Mouse (Mus musculus) cerebellum, adult 8-10 months (tissue): ENCODE results near the gene Ankrd11.
"Not testable (repeated sequence)": the region's sequence is repeated elsewhere in the genome, so short reads cannot be mapped to it uniquely, and the experiment has no call there.

ENCODE experiments used
- DNase-seq: peaks from one replicate; pipeline ENCODE4 v3.0.0; 2022

Gene Ankrd11

GRCm38 (mm10) chr8:123042158-123042973 lies at the start of gene Ankrd11:
Gene Ankrd11 (minus strand): TSS chr8:123042277.
- peak; percentile 100 for DNase-seq

- no peak for DNase-seq
Observed at GRCm38 (mm10) chr8:123087289-123087688, 45.2 kb upstream of the Ankrd11 start.

- DNase-seq = no peak
Observed at GRCm38 (mm10) chr8:123083610-123084009, 41.5 kb upstream of the Ankrd11 start.

GRCm38 (mm10) chr8:123082993-123083392 lies 40.9 kb upstream of the Ankrd11 start:
- no peak for DNase-seq

GRCm38 (mm10) chr8:123077213-123077612 lies 35.1 kb upstream of the Ankrd11 start:
- DNase-seq = no peak

- DNase-seq = no peak
Observed at GRCm38 (mm10) chr8:123071176-123071575, 29.1 kb upstream of the Ankrd11 start.

GRCm38 (mm10) chr8:123066101-123066683 lies 24.1 kb upstream of the Ankrd11 start:
- DNase-seq = no peak

- peak; percentile 93 for DNase-seq
Observed at GRCm38 (mm10) chr8:123065214-123066100, 23.4 kb upstream of the Ankrd11 start.

- no peak for DNase-seq
Observed at GRCm38 (mm10) chr8:123064809-123065213, 22.7 kb upstream of the Ankrd11 start.

- DNase-seq = no peak
Observed at GRCm38 (mm10) chr8:123064072-123064471, 22.0 kb upstream of the Ankrd11 start.

GRCm38 (mm10) chr8:123062721-123063120 lies 20.6 kb upstream of the Ankrd11 start, which contains the start of gene Spg7:
Gene Spg7 (plus strand): TSS chr8:123062942.
- DNase-seq = no peak

- DNase-seq = no peak
Observed at GRCm38 (mm10) chr8:123051458-123051857, 9.4 kb upstream of the Ankrd11 start.

- no peak for DNase-seq
Observed at GRCm38 (mm10) chr8:123048402-123048801, 6.3 kb upstream of the Ankrd11 start.

- no peak for DNase-seq
Observed at GRCm38 (mm10) chr8:123047827-123048226, 5.8 kb upstream of the Ankrd11 start.

- no peak for DNase-seq
Observed at GRCm38 (mm10) chr8:123046706-123047105, 4.6 kb upstream of the Ankrd11 start.

GRCm38 (mm10) chr8:123044743-123045425 lies 2.8 kb upstream of the Ankrd11 start:
- DNase-seq = not testable (repeated sequence)

GRCm38 (mm10) chr8:123043941-123044340 lies 1.9 kb upstream of the Ankrd11 start:
- DNase-seq = no peak

- DNase-seq = no peak
Observed at GRCm38 (mm10) chr8:123042974-123043625, 1.0 kb upstream of the Ankrd11 start.

- no peak for DNase-seq
Observed at GRCm38 (mm10) chr8:123041774-123042105, 337 bp downstream of the Ankrd11 start.

GRCm38 (mm10) chr8:123041008-123041773 lies 886 bp downstream of the Ankrd11 start:
- peak; percentile 52 for DNase-seq

GRCm38 (mm10) chr8:123040110-123040650 lies 1.9 kb downstream of the Ankrd11 start:
- no peak for DNase-seq
